Mouse (Mus musculus): ENCODE data around the gene Morn1.

Morn1 gene

DNA sequence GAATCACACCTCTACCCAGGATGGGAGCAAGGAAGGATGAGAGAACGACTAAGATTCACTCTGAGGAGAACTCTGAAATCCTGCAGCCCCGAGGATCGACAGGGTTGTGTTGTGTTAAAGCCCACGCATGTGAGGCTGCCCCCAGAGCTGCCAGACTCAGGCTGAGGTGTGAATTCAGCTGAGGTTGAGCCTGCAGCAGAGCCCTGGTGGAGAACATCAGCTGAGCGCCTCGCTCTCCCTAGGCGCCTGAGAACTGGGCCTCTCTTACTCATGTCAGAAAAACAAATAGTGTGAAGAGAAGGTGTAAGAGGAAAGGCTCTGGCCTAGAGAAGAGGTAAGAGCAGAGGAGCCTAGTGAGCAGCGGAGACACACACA, 72.2 kb downstream of the Morn1 start:
- DNase-seq (ENCODE audit: low spot score in 2 of 2), result no peak

DNA sequence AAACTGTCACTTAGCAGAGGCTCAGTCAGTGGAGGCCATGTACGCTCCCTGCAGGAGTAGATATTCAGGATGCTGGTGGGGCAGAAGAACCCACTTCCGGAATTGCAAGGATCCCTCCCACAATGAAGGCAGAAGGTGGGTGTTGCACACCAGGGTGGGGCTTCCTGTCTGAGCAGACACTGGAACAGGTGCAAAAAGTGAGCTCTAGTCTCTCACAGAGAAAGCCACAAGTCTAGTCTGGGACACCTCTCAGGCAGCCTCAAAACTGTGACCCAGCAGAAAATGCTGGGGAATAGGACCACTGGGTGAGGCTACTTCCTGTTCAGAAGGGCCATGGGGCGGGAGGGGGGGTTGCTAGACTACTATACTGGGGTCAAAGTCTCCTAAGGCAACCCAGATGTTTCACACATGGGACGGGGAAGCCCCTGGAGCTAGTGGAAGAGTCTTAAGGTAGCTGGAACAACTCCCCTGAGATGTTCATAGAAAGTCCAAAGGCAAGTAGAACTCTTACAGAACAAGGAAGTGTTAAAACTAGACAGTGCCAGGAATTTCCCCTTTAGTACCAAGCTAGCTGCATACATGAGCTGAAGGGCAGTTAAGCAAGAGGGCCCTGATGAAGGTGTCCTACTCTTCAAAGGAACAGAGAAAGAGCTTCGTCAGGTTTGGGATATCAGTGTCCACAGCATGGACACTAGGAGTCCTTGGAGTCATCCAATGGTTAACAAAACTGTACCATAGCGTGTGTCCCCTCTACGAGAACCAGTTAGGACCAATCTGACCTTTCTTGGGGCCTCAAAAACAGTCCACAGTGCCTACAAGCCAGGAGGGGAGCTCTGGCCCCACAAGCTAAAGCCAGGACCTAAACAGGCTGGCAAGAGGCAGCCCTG, 76.3 kb downstream of the Morn1 start:
- no peak for DNase-seq (ENCODE audit: low spot score in 2 of 2)

DNA sequence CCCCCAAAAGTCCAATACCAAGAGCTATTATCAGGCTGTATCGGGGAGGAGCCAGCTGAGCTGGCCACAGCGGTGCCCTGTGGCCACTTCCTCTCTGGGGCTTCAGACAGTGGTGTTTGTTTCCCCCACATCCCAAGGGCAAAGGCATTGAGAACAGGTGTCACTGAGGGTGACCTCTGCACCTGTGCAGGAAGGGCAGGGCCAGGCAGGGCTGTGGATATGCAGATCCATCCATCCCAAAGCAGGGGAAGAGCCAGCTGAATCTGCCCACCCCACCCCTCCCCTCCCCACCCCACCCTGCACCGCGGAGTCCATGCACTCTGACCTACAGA, 76.9 kb downstream of the Morn1 start:
- DNase-seq (ENCODE audit: low spot score in 2 of 2), result no peak

DNA sequence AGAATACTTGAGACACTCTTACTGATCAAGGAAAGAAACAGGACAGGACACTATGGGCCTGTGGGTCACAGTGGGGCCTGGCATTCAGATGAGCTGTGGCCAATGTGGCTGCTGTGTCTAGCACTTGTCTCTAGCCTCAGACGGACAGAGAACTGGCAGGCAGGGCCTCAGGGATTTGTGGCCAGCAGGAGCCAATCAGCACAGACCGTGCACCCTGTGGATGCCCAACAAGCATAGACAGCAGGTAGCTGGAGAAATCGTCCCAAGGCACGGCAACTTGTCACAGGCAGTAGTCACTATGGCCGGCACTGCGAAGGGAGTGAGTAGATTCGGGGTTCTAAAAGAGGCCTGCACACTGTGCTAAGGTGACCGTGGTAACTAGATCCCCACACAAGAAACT, 77.3 kb downstream of the Morn1 start:
- no peak for DNase-seq (ENCODE audit: low spot score in 2 of 2)

DNA sequence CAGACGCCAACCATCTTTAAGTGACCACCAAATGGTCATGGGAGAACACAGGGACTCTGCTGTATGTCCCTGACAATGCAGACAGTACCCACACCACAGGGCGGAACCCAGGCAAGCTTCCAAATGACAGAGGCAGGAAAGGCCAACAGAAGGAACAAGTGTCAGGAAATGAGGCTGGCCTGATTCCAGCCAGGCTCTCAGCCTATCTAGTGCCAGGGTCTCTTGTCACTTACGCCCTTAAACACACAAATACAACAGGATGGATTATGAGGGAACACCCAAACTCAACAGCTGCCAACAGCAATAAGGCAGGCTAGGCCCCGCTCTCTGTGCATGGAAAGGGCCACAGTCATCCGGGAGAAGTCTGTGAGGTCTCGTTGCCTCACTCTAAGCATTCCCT, 78.2 kb downstream of the Morn1 start:
- no peak for DNase-seq (ENCODE audit: low spot score in 2 of 2)

DNA sequence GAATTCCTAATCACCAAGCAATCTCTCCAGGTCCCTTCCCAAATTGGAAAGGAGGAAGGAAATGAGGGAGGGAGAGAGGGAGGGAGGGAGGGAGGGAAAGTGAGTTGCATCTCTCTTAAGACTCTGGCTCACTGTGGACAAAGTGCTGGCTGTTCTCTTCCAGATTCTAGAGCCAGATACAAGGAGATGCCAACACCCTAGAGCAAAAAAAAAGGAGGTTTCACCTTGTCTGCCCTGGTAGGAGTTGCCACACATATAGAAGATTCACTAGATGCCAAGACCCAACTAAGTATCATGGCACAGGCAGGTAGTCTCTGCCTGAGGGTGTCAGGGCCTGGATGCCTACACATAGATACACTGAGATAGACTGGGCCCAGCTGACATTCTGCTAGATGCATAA, 79.5 kb downstream of the Morn1 start:
- DNase-seq (ENCODE audit: low spot score in 2 of 2), result no peak

DNA sequence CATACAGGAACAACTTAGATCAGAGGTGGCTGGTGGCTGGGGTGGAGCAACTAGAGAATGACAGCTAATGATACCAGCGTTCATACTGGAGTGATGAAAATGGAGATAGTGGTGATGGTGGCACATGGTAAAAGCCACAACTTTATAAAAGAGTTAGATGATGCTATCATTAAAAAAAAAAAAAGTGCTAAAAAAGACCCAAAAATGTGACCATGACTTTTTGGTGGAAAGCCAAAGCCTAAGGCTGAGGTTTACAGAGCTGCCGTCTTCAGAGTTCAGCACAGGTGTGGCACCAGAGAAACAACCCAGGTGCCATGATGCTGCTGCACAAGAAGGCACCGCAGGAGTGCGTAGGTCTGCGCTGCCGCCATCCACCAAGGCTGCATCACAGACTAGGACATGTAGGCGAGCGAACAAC, 82.5 kb downstream of the Morn1 start:
- DNase-seq (ENCODE audit: low spot score in 2 of 2), result no peak

DNA sequence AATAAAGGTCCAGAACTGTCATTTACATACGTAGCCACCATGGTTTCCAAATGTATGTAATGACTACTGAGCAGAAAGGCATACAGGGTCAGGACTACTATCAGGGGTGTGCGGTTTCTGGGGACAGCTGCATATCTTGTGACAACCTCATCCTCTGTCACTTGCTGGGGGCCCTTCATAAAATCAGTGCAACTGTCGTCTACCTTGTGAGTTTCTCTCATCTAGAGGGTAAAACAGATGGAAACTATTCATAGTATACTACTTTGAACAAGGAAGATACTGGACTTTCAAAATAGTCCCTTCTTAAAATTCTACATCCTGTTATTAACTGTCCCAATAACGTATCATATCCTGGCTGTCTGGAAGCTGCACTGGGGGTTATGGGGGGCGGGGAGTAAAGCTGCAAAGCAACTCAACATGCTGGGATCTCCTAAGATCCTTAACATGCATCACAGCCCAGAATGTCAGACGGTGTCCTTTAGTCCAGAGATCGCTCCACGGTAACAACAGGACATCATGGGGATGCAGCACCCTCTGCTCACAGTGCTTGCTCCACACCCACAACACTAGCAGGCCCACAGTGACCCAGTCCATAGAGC, 84.3 kb downstream of the Morn1 start:
- DNase-seq (ENCODE audit: low spot score in 2 of 2), result no peak

DNA sequence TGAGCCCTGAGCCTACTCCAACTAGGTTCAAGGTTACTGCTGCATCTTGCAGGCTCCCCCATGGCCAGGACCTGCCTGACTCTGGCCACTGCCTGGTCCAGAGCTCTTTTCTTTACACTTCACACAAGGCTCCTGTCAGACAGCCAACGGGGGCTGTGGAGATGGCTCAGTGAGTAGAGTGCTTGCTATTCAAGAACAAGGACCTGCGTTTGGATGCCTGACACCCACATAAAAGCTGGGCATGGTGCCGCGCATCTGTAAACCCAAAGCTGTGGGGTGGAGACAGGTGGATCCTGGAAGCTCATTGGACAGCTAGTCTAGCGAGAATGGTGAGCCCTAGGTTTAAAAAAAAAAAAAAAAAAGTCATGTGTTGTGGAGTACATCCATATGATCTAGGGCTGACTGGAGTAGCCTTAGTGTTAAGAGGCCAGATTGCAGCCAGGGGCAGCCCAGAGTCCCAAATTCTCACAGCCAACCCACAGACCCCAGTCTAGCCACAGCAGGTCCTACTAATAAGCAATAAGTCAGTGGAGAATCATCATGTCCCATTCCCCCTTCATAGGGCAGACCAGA, 85.7 kb downstream of the Morn1 start:
- DNase-seq (ENCODE audit: low spot score in 2 of 2), result no peak

DNA sequence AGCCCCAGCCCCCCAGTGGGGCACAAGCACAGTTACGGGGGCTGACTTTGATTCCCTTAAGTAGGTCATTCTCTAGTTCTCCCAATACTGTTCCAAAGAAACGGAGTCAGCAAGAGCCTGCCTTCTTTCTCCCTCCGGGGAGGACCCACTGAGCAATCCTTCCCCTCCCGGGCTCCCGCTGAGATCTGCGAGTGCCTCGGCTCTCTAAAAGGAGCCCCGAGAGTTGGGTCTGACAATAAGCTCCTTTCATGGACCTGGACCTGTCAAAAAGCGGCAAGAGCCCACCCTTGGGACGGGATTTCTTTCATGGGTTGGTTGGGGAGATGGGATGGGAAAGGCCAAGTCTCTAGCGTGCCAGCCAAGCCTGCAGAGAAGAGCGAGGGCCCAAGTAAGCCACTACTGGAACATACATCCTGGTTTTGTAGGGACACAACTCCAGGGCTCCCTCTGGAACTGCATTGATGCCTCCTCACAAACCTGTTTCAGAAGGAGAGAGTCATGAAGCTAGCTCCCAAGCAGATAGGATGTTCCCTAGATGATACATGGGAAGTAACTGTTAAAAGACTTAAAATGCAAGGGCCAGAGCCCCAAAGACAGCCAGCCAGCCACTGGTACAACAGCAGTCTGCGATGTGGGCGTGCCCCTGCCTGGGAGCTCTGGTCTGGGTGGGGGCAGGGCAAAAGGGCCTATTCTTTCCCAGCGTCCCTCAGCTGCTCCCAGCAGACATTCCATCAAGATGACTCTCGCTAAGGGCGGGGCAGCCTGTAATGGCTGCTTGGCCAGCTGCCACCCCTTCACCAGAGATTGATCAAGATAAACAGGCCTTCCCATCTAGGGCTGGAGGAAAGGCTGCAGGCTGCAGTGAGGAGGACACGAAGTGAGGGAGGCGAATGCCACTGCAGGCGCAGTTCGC, 86.8 kb downstream of the Morn1 start:
- peak; percentile 83 to 96 for DNase-seq (ENCODE audit: low spot score in 2 of 2)

DNA sequence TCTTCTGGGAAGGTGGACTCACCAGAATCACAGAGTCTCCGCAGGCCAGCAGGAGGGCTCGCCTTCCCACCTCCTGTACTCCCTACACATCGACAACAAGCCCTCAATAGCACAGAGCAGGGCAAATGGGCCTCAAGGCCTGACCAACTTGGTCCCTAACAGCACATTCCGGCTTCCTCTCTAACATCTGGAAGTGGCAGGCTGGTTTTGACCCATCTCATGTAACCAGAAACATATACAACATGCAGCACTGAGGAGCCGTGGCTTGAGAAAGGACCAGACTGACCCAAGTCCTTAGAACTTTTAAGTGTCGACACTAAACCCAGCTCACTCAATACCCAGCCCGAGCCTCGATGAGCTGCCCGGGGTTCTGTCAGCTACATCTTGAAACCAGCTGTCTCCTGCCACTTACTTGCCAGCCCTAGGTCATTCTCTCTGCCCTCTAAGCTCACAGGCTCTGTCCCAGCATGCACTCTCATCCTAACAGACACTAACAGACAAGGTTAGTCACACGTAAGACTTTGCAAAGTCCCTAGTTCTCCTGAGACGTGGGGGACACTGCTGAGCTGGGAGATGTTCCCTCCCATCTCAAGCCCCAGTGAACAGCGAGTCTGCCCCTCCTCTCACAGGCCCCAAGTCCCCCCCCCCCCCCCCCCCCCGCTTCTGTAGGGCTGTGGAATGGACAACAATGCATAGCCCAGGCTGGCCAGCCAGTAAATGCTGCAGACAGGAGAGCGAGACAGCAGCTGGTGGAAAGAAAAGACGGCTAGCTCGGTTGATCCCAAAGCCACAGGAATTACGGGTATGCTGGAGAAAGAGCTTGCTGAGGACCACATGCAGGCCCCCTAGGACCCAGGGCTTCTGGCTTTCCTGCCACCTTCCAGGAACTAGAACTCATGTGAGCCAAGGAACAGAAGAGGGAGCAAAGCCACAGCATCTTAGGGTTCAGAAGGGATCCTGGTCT, 87.7 kb downstream of the Morn1 start:
- DNase-seq (ENCODE audit: low spot score in 2 of 2), result no peak

DNA sequence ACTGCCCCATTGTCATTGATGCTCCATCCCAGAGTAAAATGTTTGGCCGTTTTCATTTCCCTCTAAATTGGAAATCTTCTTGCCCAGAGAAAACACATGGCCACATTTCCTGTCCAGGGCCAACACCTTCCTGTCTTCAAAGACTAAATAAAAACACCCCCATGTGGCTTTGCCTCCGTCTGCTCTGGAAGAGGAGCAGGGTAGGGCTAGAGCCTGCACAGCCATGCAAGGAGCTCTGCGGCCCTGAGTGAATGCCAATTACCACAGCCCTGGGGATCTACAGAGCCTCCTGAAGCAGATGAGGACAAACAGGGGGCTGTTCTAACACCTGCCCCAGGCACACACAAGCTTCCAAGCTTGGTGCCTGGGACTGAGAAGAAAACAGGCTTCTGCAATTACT, 89.8 kb downstream of the Morn1 start:
- DNase-seq (ENCODE audit: low spot score in 2 of 2), result no peak

DNA sequence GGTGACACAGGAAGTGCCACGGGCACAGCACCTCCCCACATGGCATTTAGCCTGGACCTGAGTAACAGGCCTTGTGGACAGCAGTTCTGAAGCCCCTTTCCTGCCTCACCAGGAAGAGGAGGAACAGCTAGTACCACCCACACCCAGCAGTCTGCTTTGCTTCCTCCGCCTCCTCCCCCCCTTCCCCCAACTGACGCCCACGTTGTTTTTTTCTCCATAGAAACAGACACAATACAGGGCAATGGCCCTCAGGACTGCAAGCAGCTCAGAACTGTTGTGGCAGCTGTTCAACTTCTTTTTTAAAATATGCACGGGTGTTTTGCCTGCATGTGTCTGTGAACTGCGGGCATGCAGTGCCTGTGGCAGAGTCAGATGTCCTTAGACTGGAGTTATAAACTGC, 91.9 kb downstream of the Morn1 start:
- DNase-seq (ENCODE audit: low spot score in 2 of 2), result peak in 1 of 2 experiments; percentile 53

DNA sequence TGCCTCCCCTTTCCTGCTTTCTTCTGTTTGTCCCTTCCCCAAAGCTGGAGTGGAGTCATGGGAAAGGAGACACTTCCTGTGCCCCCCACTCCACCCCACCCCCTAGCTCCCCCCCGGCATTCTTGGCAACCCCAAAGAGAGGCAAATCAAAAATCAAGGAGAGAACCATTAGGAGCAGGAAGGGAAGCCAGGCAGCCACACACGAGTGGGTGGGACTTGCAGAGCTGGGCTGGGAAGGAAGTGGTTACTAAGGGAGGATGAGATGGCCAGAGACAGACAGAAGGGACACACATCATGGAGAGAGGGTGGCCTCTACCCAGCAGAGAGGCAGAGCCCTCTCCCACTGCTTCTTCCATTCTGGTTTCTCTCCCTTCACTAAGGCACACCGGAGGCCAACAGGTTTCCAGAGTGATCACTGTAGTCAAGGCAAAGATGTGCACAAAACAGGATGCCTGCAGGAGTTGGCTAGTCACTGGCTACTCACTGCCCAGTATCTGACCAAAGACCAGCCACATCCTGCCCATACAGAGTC, 92.7 kb downstream of the Morn1 start:
- no peak for DNase-seq (ENCODE audit: low spot score in 2 of 2)

DNA sequence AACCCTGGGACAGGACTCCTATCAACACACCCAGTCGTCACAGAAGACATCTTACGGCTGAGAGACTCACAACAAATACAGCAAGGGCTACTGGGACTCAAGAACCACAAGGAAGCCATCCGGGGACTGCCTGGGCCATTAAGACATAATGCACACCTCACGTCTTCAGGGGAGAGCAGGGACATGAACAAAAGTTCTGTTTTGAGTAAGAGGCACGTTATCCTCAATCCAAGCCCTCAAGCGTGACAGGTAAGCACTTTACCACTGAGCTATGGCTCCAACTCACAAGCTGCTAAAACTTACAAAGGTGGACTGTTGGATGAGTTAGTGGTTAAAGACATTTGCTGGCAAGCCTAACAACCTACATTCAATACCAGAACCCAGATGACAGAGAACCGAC, 96.8 kb downstream of the Morn1 start:
- no peak for DNase-seq (ENCODE audit: low spot score in 2 of 2)

DNA sequence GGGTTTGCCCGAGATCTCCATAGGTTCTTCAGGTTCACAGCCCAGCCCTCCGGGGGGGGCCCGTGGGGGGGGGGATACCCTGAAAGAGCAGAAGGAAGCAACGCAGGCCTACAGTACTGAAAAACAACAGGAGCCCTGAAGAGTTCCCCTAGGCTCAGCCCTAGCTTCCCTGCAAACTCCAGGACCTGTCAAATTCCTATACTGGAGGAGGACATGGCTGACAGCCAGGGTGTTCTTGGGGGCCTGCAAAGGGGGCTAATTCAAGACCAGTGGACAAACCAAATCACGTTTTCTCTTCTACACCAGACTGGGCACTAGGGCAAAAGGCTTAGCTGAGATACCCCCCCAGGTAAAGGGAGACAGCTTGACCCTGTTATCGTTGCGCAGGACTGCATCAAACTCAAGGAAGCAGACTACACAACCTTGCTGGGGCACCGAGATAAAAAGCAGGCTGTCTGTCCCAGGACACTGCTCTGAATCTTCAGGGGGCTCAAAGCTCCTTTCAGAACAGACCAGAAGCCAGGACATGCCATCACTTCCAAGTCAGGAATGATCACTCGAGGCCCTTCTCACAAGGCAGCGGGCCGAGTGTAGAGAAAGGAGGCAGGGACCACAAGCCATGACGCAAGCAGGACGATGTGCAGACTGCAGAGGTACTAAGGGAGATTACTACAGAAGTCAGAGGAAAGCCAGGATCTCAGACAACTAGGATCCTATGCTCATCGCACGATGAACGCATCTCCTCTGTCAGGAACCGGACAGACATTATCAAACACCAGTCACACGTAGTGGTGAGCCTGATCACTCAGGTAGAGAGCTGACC, 98.1 kb downstream of the Morn1 start:
- no peak for DNase-seq (ENCODE audit: low spot score in 2 of 2)

DNA sequence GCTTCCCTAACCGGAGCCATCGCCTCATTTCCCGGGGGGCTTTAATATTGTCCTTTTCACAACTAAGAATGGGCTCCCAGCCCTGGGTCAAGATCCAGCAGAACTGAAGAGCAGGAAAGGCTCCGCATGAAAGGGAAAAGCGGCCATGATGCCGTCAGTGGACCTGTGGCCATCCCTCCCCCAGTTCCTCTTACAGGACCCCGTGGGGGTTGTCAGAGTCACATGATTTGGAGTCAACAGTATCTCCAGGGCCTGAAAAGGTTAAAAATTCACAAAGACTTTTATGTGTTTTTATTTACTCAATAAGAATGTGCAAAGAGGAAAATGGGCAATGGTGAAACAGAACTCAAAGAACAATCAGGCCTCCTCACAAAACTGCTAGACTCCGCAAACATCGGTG, 99.5 kb downstream of the Morn1 start:
- DNase-seq (ENCODE audit: low spot score in 2 of 2), result no peak

DNA sequence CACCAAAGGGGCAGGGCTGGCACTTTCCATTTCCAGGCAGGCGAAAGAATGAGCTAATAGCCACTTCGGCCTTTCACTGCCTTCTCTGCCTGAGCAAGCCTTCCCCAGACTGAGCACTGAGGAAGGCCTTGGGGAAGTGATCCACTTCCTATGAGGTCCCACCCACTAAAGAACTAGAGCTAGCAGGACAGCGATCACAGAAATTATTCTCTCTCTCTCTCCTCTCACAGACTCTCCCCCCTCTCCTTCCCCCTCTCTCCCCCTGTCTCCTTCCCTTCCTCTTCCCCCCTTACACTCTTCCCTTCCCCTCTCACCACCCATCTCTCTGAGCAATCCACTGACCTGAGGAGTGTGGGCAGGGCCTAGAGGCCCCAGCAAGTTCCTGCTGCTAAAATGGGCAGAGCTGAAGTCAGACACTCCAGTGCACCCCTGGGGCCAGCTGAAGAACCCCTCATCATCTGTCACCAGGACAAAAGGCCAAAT, 100.9 kb downstream of the Morn1 start:
- no peak for DNase-seq (ENCODE audit: low spot score in 2 of 2)

DNA sequence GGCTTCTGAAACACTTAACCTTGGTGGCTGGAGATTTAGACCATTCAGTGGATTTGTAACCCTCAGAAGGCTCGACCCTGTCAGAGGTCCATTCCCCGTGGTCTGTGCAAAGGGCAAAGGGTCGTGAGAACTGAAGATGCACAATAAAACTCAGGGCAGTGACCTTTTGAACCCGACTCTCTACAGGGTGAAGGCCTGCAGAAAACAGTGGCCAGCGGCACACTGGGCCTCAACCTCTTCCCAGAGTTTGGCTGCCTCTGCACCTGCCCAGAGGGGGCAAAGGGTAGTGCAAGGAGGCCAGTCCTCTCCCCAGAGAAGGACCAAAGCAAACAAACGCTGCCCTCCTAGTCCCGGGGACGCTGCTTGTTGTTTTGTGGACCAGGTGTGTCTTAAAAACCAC, 102.0 kb downstream of the Morn1 start:
- no peak for DNase-seq (ENCODE audit: low spot score in 2 of 2)

DNA sequence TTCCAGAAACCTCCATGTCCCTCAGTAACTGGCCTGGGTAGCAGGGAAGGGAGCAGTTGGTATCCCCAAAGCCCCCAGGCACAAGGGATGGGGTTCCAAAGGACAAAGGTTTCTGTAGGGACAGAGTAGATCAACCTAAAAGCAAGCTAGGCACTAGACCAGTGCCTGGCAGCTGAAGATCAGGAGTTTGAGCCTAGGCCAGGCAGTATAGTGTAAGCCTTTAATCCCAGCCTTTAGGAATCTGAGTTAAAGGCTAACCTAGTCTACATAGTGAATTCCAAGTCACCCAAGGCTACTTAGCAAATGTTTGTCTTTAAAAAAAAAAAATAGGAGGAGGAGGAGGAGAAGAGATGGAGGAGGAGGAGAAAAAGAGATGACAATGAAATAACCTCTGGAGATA, 102.4 kb downstream of the Morn1 start:
- DNase-seq (ENCODE audit: low spot score in 2 of 2), result no peak
